Mouse (Mus musculus) frontal cortex, postnatal 10 days (tissue): ENCODE results near the gene Ptpn13.

Experiments
- DNase-seq, 2 experiments: peaks; one replicate each; pipeline ENCODE4 v3.0.0; 2022; ENCODE audit warnings: low spot score in 2 of 2, mixed read lengths in 1 of 2

Ptpn13 gene

GRCm38 (mm10) chr5:103458959-103459675 is 34.1 kb downstream of the Ptpn13 start:
- no peak for DNase-seq

GRCm38 (mm10) chr5:103460903-103461302 is 35.9 kb downstream of the Ptpn13 start:
- DNase-seq, result no peak

- DNase-seq, result no peak
These were observed 38.7 kb downstream of the Ptpn13 start for GRCm38 (mm10) chr5:103463661-103464219.

GRCm38 (mm10) chr5:103464329-103464728 is 39.3 kb downstream of the Ptpn13 start:
- DNase-seq, result no peak

- no peak for DNase-seq
These were observed 39.8 kb downstream of the Ptpn13 start for GRCm38 (mm10) chr5:103464771-103465170.

GRCm38 (mm10) chr5:103472670-103473069 is 47.7 kb downstream of the Ptpn13 start:
- DNase-seq, result no peak

- DNase-seq, result no peak
These were observed 48.6 kb downstream of the Ptpn13 start for GRCm38 (mm10) chr5:103473467-103474096.

GRCm38 (mm10) chr5:103474259-103474658 is 49.3 kb downstream of the Ptpn13 start:
- DNase-seq, result no peak

- no peak for DNase-seq
These were observed 50.5 kb downstream of the Ptpn13 start for GRCm38 (mm10) chr5:103475503-103475902.

- DNase-seq, result no peak
These were observed 54.5 kb downstream of the Ptpn13 start for GRCm38 (mm10) chr5:103479503-103479902.

GRCm38 (mm10) chr5:103481222-103481621 is 56.2 kb downstream of the Ptpn13 start:
- DNase-seq, result no peak

- DNase-seq, result no peak
These were observed 62.0 kb downstream of the Ptpn13 start for GRCm38 (mm10) chr5:103487001-103487400.

GRCm38 (mm10) chr5:103490964-103491363 is 66.0 kb downstream of the Ptpn13 start:
- DNase-seq, result no peak

- DNase-seq, result no peak
These were observed 66.8 kb downstream of the Ptpn13 start for GRCm38 (mm10) chr5:103491788-103492187.

- DNase-seq, result no peak
These were observed 72.1 kb downstream of the Ptpn13 start for GRCm38 (mm10) chr5:103497061-103497460.

- DNase-seq, result no peak
These were observed 72.5 kb downstream of the Ptpn13 start for GRCm38 (mm10) chr5:103497480-103497879.

GRCm38 (mm10) chr5:103499305-103499704 is 74.3 kb downstream of the Ptpn13 start:
- no peak for DNase-seq

GRCm38 (mm10) chr5:103501076-103501475 is 76.1 kb downstream of the Ptpn13 start:
- no peak for DNase-seq

- DNase-seq, result no peak
These were observed 76.8 kb downstream of the Ptpn13 start for GRCm38 (mm10) chr5:103501839-103502238.

- no peak for DNase-seq
These were observed 88.2 kb downstream of the Ptpn13 start for GRCm38 (mm10) chr5:103513162-103513561.

- no peak for DNase-seq
These were observed 89.4 kb downstream of the Ptpn13 start for GRCm38 (mm10) chr5:103514441-103514840.

GRCm38 (mm10) chr5:103515876-103516275 is 90.9 kb downstream of the Ptpn13 start:
- DNase-seq, result no peak

- DNase-seq, result no peak
These were observed 91.6 kb downstream of the Ptpn13 start for GRCm38 (mm10) chr5:103516555-103516954.
